Mouse (Mus musculus): Measurements from ENCODE around the gene Tmem229b. TPM values are rescaled to one million over a fixed set of nuclear protein-coding genes. Genes with fewer than 3 reads are reported as not detected.

Gene Tmem229b
- total and polyA plus RNA-seq, 2 experiments: 1.4 to 1.6 TPM

- Histone ChIP-seq H3K27ac (replicated peaks; ENCODE audit: insufficient read depth, low read depth, low read length) (no peak overlapping the region), H3K9ac (ENCODE audit: low read depth, low read length) (no peak overlapping the region), H3K79me2 (ENCODE audit: control insufficient read depth, insufficient read depth, low read length) (no peaks in the 10 kb centered on the region), H3K4me1 (ENCODE audit: control insufficient read depth, insufficient read depth, low read length) (0 out of 2 replicates have a peak, but pooled peaks cover 1% of the 10 kb centered on the region), H3K4me3 (ENCODE audit: insufficient read depth, low read depth, low read length) (no peak overlapping the region), H3K27me3 (ENCODE audit: control insufficient read depth, insufficient read depth, low read length) (no peaks in the 10 kb centered on the region), H3K36me3 (ENCODE audit: control insufficient read depth, insufficient read depth, low read length) (no peaks in the 10 kb centered on the region)
- DNase-seq (ENCODE audit: extremely low read depth, low read depth, low spot score): no peak
- no peak for TF ChIP-seq CTCF (IDR thresholded peaks at IDR 0.05; ENCODE audit: low read depth, low read length)
- no peak for TF ChIP-seq POLR2A (IDR thresholded peaks at IDR 0.05; ENCODE audit: extremely low read depth, insufficient read depth, low read length)
- 79% methylated on average over 3 of the region's 3 CpGs for WGBS
Observed at GRCm38 (mm10) chr12:78915561-78915960, 91.9 kb downstream of the Tmem229b start.

DNA sequence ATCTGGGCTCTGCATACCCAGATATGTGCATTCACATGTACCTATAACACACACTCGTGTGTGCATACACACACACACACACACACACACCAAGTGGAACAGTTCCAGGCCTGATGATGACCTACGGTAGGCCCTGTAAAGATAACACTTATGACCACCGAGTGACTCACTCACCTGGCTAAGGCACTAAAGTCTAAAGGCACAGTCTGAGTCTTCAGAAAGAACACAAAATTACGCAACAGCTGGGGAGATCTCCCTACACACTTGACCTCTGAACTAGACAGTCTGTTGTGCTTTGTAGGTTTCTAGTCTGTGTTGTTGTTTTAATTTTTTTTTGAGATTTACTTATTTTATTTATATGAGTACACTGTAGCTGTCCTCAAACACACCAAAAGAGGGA, 93.0 kb downstream of the Tmem229b start:
- no peaks in the 10 kb centered on the region for H3K36me3 ChIP-seq (ENCODE audit: control insufficient read depth, insufficient read depth, low read length)
- no peaks in the 10 kb centered on the region for H3K79me2 ChIP-seq (ENCODE audit: control insufficient read depth, insufficient read depth, low read length)
- DNase-seq (ENCODE audit: extremely low read depth, low read depth, low spot score): no peak
- 74% methylated on average over 4 of the region's 4 CpGs for WGBS
- 0 out of 2 replicates have a peak, but pooled peaks cover 1% of the 10 kb centered on the region for H3K4me1 ChIP-seq (ENCODE audit: control insufficient read depth, insufficient read depth, low read length)
- H3K4me3 ChIP-seq (ENCODE audit: insufficient read depth, low read depth, low read length): no peak overlapping the region
- H3K27ac ChIP-seq (replicated peaks; ENCODE audit: insufficient read depth, low read depth, low read length): no peak overlapping the region
- no peak overlapping the region for H3K9ac ChIP-seq (ENCODE audit: low read depth, low read length)
- H3K27me3 ChIP-seq (ENCODE audit: control insufficient read depth, insufficient read depth, low read length): peaks cover 1% of the 10 kb centered on the region; the same call in 1 of the 2 replicates
- TF ChIP-seq POLR2A (IDR thresholded peaks at IDR 0.05; ENCODE audit: extremely low read depth, insufficient read depth, low read length) (no peak), CTCF (IDR thresholded peaks at IDR 0.05; ENCODE audit: low read depth, low read length) (no peak)

Other genes with a start within 250 kb of the Tmem229b start
- 19.1 and 19.8 TPM in 2 replicates for gene Atp6v1d, start 146.0 kb downstream of the Tmem229b start, total RNA-seq (2014; rRNA removed)
- gene Atp6v1d, start 146.0 kb downstream of the Tmem229b start, polyA plus RNA-seq (2012; rRNA removed): 8.4 and 9.3 TPM in 2 replicates
- gene Eif2s1, start 145.8 kb downstream of the Tmem229b start, total RNA-seq (2014; rRNA removed): 38.8 and 42.7 TPM in 2 replicates
- 7.7 and 8.3 TPM in 2 replicates for gene Eif2s1, start 145.8 kb downstream of the Tmem229b start, polyA plus RNA-seq (2012; rRNA removed)
- gene Plek2, start 100.7 kb downstream of the Tmem229b start, total RNA-seq (2014; rRNA removed): 1.9 and 2.4 TPM in 2 replicates
- 0.22 and 0.39 TPM in 2 replicates for gene Plek2, start 100.7 kb downstream of the Tmem229b start, polyA plus RNA-seq (2012; rRNA removed)
- 0.09 and 0.13 TPM in 2 replicates for gene Plekhh1, start 21.5 kb upstream of the Tmem229b start, total RNA-seq (2014; rRNA removed)
- 0.16 and 0.27 TPM in 2 replicates for gene Plekhh1, start 21.5 kb upstream of the Tmem229b start, polyA plus RNA-seq (2012; rRNA removed)
- gene Pigh, start 82.0 kb upstream of the Tmem229b start, total RNA-seq (2014; rRNA removed): 6.0 and 6.4 TPM in 2 replicates
- gene Pigh, start 82.0 kb upstream of the Tmem229b start, polyA plus RNA-seq (2012; rRNA removed): 4.4 and 4.6 TPM in 2 replicates
- gene Arg2, start 123.2 kb upstream of the Tmem229b start, total RNA-seq (2014; rRNA removed): 0.46 and 0.74 TPM in 2 replicates
- gene Arg2, start 123.2 kb upstream of the Tmem229b start, polyA plus RNA-seq (2012; rRNA removed): 0.20 TPM in 1 of 2 replicates, not detected in the other
- 57.1 and 70.7 TPM in 2 replicates for gene Vti1b, start 165.0 kb upstream of the Tmem229b start, total RNA-seq (2014; rRNA removed)
- 29.9 and 34.6 TPM in 2 replicates for gene Vti1b, start 165.0 kb upstream of the Tmem229b start, polyA plus RNA-seq (2012; rRNA removed)
- 53.1 and 60.5 TPM in 2 replicates for gene Rdh11, start 184.7 kb upstream of the Tmem229b start, total RNA-seq (2014; rRNA removed)
- 37.9 and 46.4 TPM in 2 replicates for gene Rdh11, start 184.7 kb upstream of the Tmem229b start, polyA plus RNA-seq (2012; rRNA removed)
- not detected in 2 replicates for gene Rdh12, start 201.3 kb upstream of the Tmem229b start, total RNA-seq (2014; rRNA removed)
- not detected in 2 replicates for gene Rdh12, start 201.3 kb upstream of the Tmem229b start, polyA plus RNA-seq (2012; rRNA removed)